ENCODE assay signal across 8 mouse cellular contexts in the genomic region with DNA sequence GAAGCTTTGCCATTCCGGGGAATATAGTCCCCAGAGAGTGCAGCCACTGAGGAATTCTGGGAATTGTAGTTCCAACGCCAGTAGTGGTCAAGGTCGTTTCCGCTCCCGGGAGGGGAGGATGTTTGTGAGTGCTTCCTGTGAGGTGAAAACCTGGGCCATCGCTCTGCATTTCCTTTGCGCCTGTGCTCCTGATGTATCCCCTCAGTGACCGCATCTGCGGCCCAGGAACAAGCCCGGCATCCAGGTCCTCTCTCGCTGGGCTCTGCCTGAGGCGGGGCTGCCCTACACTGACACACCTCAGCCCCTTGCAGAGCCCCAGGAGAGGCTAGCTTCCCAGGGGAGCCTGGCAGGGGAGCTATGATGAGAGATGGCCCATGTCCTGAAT. TPM values are rescaled to one million over a fixed set of nuclear protein-coding genes. Genes with fewer than 3 reads are reported as not detected.
DNase-seq lines count a peak whose midpoint lies in the region; ATAC-seq and TF ChIP-seq lines count a peak whose summit lies in the region.

Gene Zfp93, plus strand, starts transcription at position 133 of the 385 bp plus-strand sequence.

- no peaks in the 10 kb centered on the region for H3K27me3 ChIP-seq in G1E (ENCODE audit: insufficient read depth, low read length)

- peak; percentile 95 for ATAC-seq in G1E (ENCODE audit: extremely low read depth, insufficient number of reproducible peaks, low FRiP score, poor library complexity, severe bottlenecking)
- 0 out of 2 replicates have a peak, but pooled peaks have one; percentile 23 for ATAC-seq in neutrophil, adult 5-6 weeks (ENCODE audit: extremely low read depth, insufficient number of reproducible peaks, low FRiP score, poor library complexity, severe bottlenecking)

- peak; percentile 45 for DNase-seq in G1E (ENCODE audit: low spot score)
- DNase-seq in cerebellum, adult 18-20 months = peak; percentile 80 to 91
- DNase-seq in forelimb bud, embryonic 11.5 days (ENCODE audit: low read depth, low spot score) = peak; percentile 92
- DNase-seq in heart, postnatal 4 days = peak; percentile 76
- DNase-seq in layer of hippocampus, adult 2 months (ENCODE audit: low spot score in 2 of 2) = peak; percentile 82 to 91
- peak; percentile 69 for DNase-seq in lung, adult 2 months
- peak; percentile 70 to 72 for DNase-seq in thymus, postnatal 10 days (ENCODE audit: low spot score in 2 of 2)

- peaks cover 10% of the 10 kb centered on the region for H3K36me3 ChIP-seq in G1E (replicated peaks)

- no peak for TF ChIP-seq CTCF in G1E (IDR thresholded peaks at IDR 0.05; ENCODE audit: low read depth, low read length)
- no peak for TF ChIP-seq CTCF in layer of hippocampus, adult 2 months (conservative IDR thresholded peaks at IDR 0.05)
- no peak for TF ChIP-seq CTCF in lung, adult 2 months (IDR thresholded peaks at IDR 0.05; ENCODE audit: insufficient read depth, low read length)

- under 1% methylated on average over 12 of the region's 12 CpGs for WGBS in lung, adult 2 months

- H3K4me3 ChIP-seq in G1E (ENCODE audit: low read depth, low read length) = peak within 1 kb of the TSS; percentile 77
- H3K4me3 ChIP-seq in layer of hippocampus, adult 2 months = peak within 1 kb of the TSS; percentile 96
- H3K4me3 ChIP-seq in lung, adult 2 months (replicated peaks; ENCODE audit: extremely low read depth, low read depth, low read length) = peak within 1 kb of the TSS; percentile 69

- H3K4me1 ChIP-seq in G1E (ENCODE audit: insufficient read depth, low read depth, low read length) = peaks cover 3% of the 10 kb centered on the region
- no peaks in the 10 kb centered on the region for H3K4me1 ChIP-seq in lung, adult 2 months (ENCODE audit: control insufficient read depth, insufficient read depth, low read length)

- peak within 1 kb of the TSS; percentile 80 for H3K27ac ChIP-seq in layer of hippocampus, adult 2 months

- H3K9me3 ChIP-seq in G1E (replicated peaks) = no peaks in the 10 kb centered on the region

- TF ChIP-seq POLR2A in lung, adult 2 months (IDR thresholded peaks at IDR 0.05; ENCODE audit: borderline replicate concordance, extremely low read depth, low read depth, low read length) = peak; percentile 82; the same call in 1 of the 2 replicates

RNA-seq across cellular contexts. Expression of gene Zfp93, which starts in this region (rescaled TPM):
- total RNA-seq in G1E (2014; fragmentation: Nextera tagmentation) = 1.9 and 2.4 TPM in 2 replicates
- total RNA-seq in G1E (2017) = 2.3 and 2.4 TPM in 2 replicates
- polyA plus RNA-seq in G1E (2012) = 0.36 and 0.79 TPM in 2 replicates
- total RNA-seq in heart, postnatal 4 days (2021) = 1 to 10 TPM; 3.7 to 4.8 TPM
- total RNA-seq in layer of hippocampus, adult 2 months (2021) = 10 to 100 TPM; 14.8 to 15.2 TPM
- polyA plus RNA-seq in lung, adult 2 months (2012; rRNA removed) = 1.5 and 1.6 TPM in 2 replicates
- 0.37 and 0.47 TPM in 2 replicates for total RNA-seq in neutrophil, adult 5-6 weeks (2017)

Comparison
In these comparisons a context has a peak if more than half of its experiments do, and no peak if none do; other contexts are left out.
1. Peak in every context shown above with its lines: DNase-seq, ATAC-seq, H3K4me3 ChIP-seq and H3K27ac ChIP-seq.
2. Peak in ATAC-seq in neutrophil, adult 5-6 weeks; RNA of the gene not detected or under 1 TPM.